Mouse (Mus musculus): ENCODE measurements at regions not wholly inside any gene's neighbourhood (a gene's known extent, or its start where the extent isn't known, plus 50 kb on each side); places are given as distances from the start of the nearest gene placed in this dataset.
A peak's percentile ranks its signal among the peaks of the same experiment; 100 is the strongest.

DNA sequence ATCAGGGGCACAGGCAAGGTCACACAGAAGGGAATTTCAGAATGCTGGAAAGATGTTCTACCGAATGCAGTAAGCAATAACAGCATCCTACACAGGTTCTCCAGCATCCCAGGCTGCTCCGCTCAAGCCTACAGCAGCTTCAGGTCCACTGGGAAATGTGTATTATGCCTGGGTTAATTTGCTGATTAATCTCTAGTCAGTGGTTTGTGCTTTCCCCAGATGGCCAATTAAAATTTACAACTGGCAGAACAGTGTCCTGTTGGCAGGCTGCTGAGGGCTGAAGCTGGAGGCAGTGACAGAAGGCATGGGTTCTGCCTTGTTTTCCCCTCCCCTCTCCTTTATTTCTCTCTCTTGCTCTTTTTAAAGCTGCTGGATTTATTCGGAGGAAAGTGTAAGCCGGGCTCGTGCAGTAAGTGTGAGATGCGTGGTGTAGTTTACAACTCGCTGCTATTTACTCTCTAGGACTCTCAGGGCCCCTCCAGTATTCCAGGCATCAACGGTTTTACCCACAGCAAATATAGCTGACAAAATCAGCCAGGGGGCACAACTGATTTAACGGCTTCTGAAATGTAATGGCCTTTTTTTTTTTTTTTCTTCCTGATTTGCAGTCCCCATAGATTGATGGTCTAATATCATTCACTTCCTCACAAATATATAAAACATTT is 360.4 kb downstream of the Gpd2 start:
- peak; percentile 79 for ATAC-seq (ENCODE audit: insufficient number of reproducible peaks, low FRiP score, low TSS enrichment)

DNA sequence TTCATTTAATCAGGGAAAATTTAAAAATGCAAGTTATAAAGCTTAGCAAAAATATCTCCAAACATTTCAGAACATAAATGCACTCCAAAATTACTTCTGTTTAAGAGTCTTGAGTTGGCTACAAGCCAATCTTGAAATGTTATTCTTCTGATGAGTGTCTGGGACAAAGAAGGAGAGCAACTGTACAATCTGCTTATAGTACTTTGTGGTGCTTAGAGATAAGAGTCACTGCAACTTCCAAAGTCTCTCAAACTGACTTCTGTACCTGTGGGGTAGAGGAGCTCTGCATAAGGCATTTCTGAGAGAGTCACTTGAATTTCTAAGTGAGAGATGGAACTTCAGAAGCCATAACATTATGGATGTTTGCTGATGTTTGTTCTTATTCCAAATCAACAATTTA is 374.2 kb downstream of the Gpd2 start:
- ATAC-seq (ENCODE audit: insufficient number of reproducible peaks, low FRiP score, low TSS enrichment), result no peak

DNA sequence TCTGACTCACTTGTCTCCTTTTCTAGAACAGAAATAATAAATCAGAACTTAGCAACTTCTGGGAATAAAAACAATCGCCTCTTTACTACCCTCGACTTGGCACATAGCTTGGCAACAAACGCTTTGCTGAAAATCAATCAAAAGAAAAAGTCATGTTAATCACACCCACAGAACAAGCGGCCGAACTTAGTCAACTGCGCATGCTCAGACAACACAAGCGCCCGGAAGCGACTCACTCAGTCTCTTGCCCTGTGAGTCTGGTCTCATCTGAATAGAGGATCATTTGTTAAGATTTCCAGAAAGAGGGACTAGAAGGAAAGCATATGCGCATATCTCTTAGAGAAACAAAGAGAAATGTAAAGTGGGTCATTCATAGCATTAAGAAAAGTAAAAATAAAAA is 375.8 kb downstream of the Gpd2 start:
- no peak for ATAC-seq (ENCODE audit: insufficient number of reproducible peaks, low FRiP score, low TSS enrichment)

DNA sequence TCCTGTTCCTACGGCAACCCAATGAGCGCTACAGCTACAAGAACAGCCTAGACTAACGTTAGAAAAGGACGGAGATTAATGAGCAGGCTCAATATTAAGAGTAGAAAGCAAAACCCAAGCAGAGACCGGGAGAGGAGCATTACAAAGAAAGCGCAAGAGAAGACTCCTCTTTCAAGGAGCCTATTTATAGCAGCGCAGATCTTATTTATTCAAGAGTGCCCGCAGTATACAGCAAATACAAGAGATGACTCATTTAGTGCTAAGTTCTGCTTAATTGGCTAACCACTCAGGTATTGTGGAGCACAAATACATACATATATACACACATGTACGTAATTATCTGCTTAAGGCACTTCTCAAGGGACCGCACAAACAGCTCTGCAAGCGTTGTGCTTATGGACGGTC is 377.2 kb downstream of the Gpd2 start:
- ATAC-seq (ENCODE audit: insufficient number of reproducible peaks, low FRiP score, low TSS enrichment), result no peak

DNA sequence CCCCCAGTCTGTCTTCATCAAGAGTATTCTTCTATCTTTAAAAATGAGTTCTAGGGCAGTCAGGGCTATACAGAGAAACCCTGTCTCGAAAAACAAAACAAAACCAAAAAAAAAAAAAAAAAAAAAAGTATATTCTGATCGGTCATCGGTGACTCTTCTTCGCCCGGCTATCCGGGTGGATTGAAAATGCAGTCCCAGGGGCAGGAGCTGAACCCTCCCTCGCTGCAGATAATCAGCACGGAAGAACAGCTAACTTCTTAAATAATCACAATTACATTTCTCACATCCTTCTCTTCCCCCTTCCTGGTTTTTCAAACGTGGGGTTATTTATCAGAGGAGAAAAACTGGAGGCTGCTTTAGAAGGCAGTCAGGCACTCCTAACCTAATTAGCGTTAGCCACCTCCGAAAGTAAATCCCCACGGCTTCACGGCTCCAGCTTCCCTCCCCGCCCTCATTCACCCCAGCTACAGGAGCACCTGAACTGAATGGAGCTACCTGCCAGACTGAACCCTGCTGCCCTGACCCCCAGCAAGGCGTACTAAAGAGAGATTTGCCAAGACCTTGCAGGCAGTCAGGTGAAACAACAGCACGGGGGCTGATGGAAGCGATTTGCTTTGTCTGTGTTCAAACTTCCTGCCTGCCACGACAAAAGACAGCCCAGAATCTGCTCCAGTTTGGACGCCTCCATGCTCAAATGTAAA is 379.2 kb downstream of the Gpd2 start:
- peak; percentile 80 for ATAC-seq (ENCODE audit: insufficient number of reproducible peaks, low FRiP score, low TSS enrichment)

DNA sequence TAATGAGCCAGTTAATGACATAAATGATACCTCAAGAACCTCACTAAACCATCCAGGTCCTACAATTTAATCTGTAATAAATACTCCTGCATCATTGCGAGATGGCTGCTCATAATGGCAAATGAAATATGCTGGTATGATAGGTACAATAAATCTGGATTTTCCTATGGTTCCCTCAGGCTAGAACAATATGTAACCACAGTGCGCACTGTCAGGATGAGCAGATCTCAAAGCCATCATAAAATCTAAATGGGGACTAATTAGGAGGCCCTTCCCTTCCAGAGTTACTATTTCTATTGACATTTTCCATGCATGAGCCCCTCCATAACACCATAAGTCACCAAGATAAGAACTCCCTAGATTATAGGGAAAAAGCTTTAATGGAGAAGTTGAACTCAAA is 379.8 kb downstream of the Gpd2 start:
- ATAC-seq (ENCODE audit: insufficient number of reproducible peaks, low FRiP score, low TSS enrichment), result no peak

DNA sequence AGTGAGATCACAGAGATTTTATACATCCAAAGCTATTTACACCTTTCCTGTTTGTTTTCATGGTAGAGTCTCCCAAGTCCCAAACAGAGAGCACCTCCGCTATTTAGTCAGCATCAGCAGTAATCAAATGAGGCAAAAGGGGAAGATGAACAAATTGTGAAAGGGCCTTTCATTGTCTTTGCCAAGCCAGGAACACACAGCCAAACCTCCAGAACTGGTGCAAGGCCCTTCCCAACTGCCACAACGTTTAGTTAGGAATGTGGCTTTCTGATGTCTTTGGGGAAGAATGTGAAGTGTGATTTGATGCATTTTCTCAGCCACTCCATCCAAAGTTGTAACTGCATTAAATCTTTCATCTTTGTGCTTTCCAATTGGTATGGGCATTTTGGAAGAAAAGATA is 353.6 kb upstream of the Galnt5 start:
- no peak for ATAC-seq (ENCODE audit: insufficient number of reproducible peaks, low FRiP score, low TSS enrichment)

DNA sequence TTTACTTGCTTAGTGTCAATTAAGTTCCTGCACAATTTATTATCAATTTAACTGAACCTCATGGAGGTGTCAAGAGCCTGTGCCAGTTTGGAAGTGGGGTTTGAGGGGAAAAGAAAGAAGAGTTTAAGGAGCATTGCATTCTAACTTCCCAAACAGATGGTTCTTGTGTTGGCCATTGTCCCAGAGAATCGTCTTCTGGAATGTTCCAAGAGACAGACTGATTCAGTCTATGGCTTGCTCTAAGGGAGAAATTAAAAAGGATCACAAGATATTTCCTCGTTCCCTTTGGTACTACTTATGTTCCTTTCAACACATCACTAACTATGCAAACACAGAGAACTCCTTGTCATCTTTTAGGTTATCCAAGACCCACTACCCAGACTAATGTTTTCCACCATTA is 353.1 kb upstream of the Galnt5 start:
- ATAC-seq (ENCODE audit: insufficient number of reproducible peaks, low FRiP score, low TSS enrichment), result no peak

DNA sequence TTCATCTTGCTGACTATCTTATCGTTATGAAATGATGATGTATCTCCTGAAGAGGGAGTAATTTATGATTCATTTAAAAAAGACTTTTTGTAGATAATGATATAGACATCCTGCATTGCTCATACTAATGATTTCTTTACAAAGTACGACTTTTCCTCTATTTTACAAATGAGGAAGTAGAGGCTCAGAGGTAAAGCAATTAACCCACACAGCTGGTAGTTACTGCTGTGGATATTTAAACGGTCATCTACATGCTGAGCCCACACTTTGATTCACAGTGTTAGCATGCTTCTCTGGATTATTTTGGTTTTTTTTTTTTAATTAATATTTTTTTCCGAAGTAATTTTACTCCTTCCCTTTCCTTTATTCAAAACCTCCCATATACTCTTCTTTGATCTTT is 348.7 kb upstream of the Galnt5 start:
- no peak for ATAC-seq (ENCODE audit: insufficient number of reproducible peaks, low FRiP score, low TSS enrichment)

DNA sequence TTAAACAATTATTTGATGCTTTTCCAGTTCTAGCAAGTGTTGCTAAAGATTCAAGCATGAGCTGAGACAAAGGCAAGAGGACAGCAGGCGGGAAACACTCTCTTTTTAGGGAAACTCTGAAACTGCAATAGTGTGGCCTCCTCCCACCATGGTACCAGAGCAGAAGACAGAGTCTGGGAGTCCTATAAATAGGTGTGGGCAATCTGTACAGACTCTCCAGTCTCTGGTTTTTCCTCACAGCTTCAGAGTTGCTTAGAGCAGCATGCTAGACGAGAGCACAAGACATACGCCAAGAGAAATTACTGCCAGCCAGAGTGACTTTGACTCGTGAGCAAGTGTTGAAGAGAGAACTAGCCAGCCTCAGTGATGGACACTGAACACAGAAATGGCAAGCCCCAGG is 340.3 kb upstream of the Galnt5 start:
- ATAC-seq (ENCODE audit: insufficient number of reproducible peaks, low FRiP score, low TSS enrichment), result no peak

DNA sequence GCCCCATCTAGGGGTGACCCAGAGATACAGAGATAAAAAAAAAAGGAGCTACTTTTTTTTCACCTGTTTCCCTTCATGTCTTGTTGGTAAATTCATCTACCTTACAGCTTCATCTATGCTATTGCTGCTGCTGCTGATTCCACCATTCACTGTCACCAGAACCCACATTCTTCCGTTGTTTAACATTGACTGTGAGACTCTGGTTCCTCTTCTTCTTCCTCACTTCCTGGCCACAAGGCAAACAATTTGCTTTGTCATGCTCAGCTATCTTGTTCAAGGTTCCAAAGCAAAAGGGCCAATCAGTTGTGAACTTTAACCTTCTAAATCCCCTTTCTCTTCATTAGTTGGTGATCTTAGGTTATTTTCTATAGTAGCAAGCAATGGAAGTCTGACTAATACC is 335.8 kb upstream of the Galnt5 start:
- ATAC-seq (ENCODE audit: insufficient number of reproducible peaks, low FRiP score, low TSS enrichment), result no peak

DNA sequence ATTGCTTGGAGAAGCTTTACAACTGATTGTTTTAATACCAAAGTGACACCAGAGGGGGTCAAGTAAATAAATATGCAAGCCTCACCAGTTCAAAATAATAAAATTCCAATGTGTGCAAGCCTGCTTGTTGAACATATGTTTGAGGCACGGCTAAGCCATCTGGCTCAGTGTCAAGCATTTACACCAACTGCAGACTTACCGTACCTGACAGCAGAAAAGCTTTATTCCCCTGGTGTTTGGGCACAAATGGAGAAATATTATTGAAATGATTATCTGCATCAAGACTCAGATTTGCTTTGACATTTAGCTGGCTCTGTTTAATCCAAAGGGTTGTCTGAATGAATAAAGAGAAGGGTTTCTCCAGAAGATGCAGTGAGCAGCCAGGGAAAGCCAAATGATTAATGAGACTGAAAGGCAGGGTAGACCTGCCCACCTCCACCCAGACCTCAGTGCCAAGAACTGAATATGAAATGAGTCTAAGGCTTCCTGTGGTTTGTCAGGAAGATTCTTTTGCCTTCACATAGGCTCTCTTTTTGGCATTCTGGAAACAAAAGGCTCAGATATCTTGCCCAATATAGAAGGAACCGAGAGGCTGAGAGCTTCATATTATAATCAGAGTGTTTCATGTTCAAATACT is 325.6 kb upstream of the Galnt5 start:
- peak; percentile 89 for ATAC-seq (ENCODE audit: insufficient number of reproducible peaks, low FRiP score, low TSS enrichment)

DNA sequence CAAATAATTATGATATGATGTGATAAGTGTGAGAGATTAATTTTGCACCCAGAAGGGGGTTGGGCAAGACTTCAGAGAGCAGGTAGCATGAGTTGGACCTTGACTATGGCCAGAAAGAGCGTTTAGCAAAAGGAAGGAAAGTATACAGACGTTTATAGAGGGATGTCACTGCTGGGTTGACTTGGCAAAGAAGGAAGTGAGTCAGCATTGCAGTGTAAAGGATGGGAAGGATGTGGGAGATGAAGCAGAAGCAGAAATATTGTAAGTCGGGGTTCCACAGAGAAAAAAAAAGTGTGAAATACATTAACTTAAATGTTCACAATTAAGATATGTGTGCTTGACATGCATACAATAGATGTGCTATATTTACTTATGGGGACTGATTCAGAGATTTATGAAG is 307.8 kb upstream of the Galnt5 start:
- ATAC-seq (ENCODE audit: insufficient number of reproducible peaks, low FRiP score, low TSS enrichment), result no peak

DNA sequence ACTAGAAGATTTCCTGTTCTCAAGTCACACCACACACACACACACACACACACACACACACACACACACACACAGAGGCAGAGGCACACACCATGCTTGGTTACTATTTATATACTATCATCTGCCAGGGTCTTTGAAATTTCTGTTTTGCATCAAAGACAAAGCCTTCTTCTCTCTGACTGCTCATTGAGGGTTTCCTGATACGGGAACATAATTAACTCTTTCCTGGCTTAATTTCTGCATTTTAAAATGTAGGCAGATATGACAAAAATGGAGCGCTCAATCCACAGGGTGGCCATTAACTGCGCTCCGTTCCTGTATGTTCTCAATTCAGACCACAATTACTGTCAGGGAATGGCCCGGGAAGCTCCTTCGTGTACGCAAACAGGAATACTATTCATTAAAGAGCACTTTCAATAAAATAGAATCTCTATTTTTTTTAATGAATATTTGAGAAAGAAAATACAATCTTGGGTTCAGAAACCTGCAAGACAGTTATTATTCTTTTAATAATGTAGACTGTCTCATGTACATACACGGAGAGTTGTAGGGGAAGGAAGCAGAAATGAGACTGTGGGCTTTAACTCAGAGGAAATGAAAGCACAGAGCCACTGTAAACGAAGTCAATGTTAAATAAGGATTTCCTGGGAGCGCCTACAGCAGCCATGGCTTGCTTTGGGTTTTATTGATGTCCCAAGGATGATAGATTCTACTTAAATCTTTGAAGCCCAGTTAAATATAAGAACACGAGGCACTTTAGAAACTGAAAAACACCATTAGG is 300.5 kb upstream of the Galnt5 start:
- ATAC-seq (ENCODE audit: insufficient number of reproducible peaks, low FRiP score, low TSS enrichment), result no peak

DNA sequence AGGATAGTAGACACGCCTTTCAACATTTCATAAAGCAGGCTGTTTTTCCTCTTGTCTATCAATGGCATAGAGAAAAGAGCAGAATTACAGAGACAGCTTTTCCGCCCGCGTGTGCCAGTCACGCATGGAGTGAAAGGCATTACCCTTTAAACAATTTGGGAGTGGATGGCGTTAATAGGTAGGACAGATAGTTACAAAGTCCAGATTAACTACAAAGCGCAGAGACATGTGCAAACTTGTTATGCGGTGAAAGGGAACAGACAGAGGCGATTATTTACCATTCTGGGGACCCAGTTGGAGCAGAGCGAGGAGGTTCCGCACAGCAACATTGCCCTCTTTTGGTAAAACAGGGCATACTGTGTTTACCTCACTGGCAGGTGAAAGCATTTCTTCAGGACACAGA is 299.0 kb upstream of the Galnt5 start:
- ATAC-seq (ENCODE audit: insufficient number of reproducible peaks, low FRiP score, low TSS enrichment), result peak; percentile 95

DNA sequence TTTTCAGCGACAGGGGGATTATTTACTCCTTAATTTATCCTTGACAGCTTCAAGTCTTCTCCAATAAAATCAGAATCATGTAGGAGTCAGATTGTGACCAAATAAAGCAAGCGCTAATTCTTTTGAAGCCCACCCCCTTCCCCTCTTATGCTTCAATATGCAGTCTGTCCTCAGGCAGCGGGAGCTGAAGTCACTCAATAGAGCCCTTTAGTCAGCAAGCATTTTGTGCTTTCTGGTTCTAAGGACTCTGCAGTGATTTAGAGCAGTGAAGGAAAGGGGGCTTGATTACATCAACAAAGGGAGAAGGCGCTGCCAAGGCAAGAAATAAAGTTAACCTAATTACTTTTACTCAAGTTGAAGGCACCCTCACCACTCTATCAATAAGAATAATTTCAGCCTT is 298.5 kb upstream of the Galnt5 start:
- peak; percentile 8; the same call in 1 of the 2 replicates for ATAC-seq (ENCODE audit: insufficient number of reproducible peaks, low FRiP score, low TSS enrichment)

DNA sequence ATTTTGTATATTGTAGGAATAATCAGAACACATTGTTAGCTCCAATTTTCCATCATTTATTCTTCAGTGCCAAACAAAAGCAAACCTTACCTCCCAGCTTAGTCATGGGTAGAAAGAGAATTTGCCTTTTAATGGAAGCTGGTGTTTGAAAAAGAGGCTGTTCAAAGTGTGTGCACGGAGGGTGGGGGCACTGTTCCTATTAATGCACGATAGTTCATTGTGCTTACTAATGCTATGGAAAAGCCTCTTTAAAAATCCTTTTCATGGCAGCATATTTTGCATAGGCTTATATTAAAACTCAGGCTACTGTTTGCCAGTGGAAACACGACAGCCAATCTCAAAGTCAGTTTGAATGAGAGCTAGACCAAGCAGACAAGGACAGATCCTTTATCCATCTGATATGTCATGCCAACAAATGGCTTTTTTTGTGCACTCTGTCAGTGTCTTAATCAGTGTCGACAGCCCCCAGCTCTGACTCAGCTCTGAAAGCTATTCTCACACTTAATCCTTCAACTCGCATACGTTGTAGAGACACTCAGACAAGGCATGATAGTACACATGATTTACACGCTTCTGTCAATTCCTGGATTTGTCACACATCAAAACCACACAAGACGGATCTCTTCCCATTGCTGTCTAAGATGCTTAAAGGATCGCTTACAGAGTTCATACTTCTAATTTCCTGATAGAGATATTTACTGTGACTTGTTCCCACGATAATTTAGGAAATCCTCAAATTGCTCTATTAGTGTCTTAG is 280.8 kb upstream of the Galnt5 start:
- ATAC-seq (ENCODE audit: insufficient number of reproducible peaks, low FRiP score, low TSS enrichment), result no peak
